Mouse (Mus musculus): Measurements from ENCODE around the gene Zbed5.
"Not testable (repeated sequence)": the region's sequence is repeated elsewhere in the genome, so short reads cannot be mapped to it uniquely, and the experiment has no call there.

Zbed5 gene

DNA sequence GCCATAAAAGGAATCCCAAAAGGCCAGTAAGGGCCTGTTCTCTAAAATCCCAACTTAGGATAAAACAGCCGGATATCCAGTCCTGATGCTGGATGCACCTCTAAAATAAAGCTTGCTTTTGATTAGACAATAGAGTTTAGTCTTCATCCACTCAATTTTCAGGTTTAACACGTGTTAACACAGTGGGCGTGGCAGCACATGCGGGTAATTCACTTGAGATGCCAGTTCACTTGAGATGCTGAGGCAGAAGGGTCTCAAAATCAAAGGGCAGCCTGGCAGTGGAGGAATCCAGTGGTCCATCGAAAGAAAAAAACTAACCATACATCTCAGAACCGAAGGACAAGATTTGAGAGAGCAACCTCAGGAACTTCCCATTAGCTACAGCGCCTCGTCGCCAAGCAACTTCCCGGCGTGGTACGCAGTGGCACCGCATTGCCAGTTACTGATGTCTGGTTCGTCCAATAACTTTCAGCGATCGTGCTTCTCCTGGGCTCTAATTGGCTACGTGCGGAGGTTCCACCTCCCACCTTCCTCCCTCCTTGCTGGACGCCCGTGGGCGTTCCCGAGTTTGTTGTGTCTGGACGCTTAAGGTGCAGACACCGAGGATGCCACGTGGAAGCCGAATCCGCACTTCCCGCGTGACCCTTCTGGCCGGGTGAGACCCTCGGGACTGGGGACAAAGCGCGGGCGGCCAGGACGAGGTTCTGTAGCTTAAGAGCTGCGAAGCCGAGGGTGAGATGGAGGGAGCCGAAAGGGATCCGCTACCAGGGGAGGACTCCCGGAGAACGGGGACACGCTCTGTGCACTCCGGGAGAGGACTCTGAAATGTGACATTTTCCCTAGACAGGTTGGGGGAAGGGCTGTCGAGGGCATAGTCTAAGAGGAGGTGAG lies at the start of gene Zbed5:
Gene Zbed5, plus strand, starts transcription at position 526 of the 891 bp plus-strand sequence.
- peak; percentile 79 for DNase-seq

DNA sequence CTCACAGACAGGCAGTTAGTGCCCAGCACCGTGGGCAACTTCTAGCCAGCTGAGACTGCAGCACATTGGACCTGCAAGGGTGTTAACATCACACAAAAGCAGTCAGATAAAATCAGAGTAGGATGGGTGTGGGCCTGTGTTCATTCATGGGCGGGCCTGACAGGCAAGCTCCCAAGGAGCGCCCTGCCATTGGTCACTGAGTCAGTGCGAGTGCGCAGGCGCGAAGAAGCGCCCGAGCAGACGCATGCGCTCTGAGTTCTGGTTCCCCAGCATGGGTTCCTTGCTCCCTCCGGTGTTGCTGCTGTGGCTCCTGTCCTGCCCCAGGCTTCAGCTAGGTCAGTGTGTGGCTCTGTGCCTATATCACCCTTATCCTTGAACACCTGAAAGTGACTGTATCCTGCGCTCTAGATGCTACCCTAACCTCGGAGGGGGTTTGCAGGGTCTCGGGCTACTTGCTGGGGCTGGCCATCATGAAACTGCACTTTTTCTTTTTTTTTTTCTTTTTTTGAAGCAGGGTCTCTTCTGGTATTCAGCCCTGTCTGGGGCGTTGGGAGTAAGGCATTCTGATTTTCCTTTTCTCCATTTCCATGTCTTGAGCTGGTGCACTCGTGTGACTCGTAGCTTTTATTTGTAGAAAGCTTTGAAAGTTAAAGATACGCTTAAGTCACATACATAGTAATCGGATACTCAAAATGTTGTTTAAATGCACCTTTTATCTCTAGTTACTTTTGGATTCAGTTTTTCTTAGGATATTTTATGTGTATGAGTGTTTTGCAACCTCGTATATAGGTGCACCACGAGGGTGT lies 48.6 kb upstream of the Zbed5 start, which contains the start of gene Sumf2:
Gene Sumf2, plus strand, starts transcription at position 235 of the 806 bp plus-strand sequence.
- peak; percentile 94 for DNase-seq

- DNase-seq = no peak
Measured at GRCm38 (mm10) chr5:129847558-129847820, 48.0 kb upstream of the Zbed5 start.

DNA sequence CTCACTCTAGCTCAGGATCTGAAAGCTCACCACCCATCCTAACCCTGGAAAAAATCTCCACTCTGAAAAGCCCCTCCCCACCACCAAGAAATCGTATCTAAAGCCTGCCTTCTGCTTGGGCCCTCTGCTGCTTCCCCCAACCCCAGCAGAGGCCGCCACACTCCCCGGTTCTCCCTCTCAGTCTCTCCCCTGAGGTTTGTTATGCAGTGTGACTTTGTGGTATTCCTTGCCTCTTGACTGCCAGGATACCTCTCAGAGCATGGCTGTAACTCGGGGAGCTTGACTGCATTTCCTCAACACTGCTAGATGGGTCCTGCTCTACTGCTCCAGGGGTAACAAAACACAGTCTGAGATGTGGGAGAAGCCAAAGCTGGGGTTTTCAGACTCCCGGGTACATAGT lies 40.4 kb upstream of the Zbed5 start:
- DNase-seq = no peak

DNA sequence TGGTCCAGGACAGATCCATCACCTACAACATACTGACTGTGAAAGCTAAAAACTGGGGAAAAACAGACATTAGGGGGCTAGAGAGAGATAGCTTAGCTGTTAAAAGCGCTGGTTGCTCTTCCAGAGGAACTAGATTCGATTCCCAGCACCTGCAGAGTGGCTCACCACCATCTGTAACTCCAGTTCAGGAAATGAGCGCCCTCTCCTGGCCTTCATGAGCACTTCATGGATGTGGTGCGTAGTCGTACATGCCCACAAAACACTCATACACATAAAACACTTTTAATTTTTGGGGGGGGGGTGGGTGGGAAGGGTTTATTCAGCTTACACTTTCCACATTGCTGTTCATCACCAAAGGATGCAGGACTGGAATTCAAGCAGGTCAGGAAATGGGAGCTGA lies 39.1 kb upstream of the Zbed5 start:
- DNase-seq = no peak

DNA sequence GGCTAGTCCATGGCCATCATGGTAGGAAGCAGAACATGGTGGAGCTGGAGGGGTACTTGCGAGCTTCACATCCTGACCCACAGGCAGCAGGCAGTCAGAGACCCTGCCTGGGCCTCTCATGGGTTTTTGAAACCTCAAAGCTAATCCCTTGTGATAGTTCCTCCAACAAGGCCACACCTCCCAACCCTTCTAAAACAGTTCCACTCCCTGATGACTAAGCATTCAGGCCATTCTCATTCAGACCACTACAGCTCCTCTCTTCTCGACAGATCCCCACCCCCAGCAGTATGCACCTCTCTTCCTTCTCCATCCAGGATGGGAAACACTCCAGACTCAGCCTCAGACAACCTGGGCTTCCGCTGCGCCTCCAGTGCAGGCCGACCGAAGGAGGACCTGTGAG lies 33.2 kb upstream of the Zbed5 start:
- DNase-seq = no peak

GRCm38 (mm10) chr5:129864467-129864866 lies 31.1 kb upstream of the Zbed5 start:
- no peak for DNase-seq

- DNase-seq = no peak
Measured at GRCm38 (mm10) chr5:129865841-129866240, 29.7 kb upstream of the Zbed5 start.

DNA sequence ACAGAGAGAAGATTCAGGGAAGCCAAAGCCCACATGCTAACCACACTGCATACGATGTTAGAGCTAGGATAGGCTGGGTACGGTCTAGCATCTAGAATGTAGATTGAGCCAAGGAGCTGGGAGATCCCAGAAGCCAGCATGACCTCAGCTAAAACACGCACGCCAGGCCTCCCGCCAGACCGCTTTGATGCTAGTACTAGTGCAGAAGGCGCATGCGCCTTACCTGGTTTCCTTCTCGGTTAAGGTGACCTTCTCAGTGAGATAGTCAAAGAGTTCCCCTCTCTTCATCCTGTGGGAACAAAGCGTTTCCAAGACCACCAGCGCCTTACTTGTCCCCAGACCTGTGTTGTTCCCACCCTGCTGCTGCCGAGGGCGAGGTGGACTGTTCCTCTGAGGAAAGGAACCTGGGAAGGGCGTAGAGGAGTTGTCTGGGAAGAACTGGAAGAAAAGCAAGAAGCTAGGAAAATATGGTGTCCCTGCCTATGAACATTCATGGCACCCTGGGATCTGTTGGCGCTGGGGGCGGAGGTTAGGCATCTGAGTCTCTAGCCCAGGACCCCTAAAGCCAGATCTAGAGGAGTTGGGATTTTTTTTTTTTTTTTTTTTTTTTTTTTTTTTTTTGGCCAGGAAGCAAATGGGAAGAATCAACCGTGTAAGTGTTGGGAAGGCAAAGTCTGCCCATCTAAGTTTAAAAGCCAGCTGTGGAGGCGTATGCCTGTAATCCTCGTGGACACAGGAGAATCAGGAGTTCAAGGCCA lies 26.1 kb upstream of the Zbed5 start:
- no peak for DNase-seq

GRCm38 (mm10) chr5:129871238-129871637 lies 24.3 kb upstream of the Zbed5 start:
- no peak for DNase-seq

DNA sequence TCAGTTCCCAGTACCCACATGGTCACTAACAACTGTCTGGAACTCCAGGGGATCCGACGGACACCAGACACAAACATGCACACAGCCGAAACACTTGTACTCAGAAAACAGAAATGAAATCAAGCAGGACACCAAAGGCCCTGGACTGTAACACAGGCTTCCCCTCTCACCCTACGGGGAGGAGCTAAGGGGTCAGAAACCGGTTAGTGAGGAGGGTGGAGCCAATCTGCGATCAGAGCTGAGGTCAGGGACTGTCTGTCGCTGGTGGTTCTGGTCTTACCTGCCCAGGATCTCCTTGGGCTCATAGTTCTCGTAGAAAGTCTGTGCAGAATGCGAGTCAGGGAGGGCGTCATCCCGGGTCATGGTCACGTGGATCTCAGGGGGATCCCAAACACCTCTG lies 21.6 kb upstream of the Zbed5 start:
- DNase-seq = no peak

DNA sequence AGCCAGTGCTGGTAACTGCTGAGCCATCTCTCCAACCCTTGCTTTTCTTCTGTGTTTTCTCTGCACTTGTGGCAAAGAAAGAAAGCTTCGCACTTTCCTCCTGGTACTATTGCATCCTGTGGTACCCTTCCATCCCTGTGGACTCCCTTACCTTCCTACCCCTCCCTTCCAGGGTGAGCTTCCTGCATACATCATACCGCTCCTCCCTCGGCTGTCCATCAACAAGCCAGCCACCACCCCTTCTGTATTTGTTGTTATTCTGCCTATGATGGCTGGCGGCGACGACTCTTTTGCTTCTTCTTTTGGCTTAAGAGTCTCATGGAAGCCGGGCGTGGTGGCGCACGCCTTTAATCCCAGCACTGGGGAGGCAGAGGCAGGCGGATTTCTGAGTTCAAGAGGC lies 20.4 kb upstream of the Zbed5 start:
- no peak for DNase-seq

DNA sequence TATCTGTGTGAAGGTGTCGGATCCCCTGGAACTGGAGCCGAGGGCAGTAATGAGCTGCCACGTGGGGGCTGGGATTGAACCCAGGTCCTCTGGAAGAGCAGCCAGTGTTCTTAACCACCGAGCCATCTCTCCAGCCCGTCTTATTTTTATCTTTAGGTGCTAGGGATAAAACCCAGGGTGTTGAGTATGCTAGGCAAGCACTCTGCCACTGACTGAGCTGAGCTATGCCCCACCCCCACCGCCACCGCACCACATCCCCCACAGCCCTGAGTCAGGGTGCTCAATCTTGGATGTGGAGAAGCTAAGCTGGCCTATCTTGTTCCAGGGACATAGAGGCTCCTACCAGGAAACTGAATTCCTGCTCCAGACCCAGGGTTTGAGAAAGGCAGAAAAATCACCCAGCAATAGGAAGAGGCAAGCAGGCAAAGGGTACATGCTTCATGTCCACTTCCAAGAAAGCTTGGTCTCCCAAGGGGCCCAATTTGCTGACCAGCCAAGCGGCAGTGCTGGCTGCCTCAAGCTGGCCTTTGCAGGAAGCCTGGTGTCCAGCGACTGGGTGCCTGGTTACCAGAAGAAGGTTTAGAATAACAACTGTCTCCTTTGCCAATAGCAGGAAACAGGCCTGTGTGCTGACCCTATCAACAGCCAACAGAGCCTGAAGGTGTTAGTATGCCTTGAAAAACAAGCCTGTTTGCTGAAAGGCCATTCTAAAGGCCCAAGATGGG lies 17.6 kb upstream of the Zbed5 start:
- no peak for DNase-seq

- no peak for DNase-seq
Measured at GRCm38 (mm10) chr5:129878946-129879345, 16.6 kb upstream of the Zbed5 start.

- DNase-seq = no peak
Measured at GRCm38 (mm10) chr5:129879888-129880287, 15.6 kb upstream of the Zbed5 start.

DNA sequence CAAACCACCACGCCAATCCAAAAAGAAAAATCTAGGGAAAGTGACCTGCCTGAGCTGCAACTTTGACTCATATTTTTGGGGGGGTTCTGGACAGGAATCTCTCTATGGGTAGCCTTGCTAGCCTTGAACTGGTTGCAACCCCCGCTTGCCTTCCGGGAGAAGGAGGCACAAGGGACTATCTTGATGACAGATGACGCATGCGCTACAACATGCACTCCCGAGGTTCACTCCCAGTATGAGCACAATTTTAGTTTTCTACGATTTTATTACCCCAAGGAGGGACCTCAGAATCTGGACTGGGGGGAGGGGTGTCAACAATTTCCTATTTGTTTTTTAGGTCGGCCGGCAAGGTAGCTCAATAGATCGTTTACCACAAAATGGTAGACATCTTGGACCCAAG lies 9.3 kb upstream of the Zbed5 start:
- DNase-seq = no peak

- peak; percentile 92 for DNase-seq
Measured at GRCm38 (mm10) chr5:129886911-129887636, 8.4 kb upstream of the Zbed5 start, which contains the start of gene Chchd2. Chchd2 (minus strand) TSS chr5:129887470.

- DNase-seq = not testable (repeated sequence)
Measured at GRCm38 (mm10) chr5:129890390-129890789, 5.1 kb upstream of the Zbed5 start.

DNA sequence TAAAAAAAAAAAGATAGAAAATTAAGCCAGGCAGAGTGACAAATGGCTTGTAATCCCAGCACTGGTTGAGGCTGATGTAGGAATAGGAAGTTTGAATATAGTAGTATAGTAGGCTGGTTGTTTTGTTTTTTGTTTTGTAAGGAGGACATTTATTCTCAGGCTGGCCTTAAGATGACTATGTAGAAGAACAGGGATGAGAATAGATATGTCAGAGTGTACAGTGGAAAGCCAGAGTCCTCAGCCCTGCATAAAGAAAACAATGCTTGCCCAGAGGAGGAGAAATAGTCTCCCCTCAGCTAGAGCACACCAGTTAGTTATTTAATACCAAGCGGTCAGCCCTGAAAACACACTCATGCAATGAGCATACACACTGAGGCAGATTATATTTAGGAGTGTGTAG lies 2.9 kb downstream of the Zbed5 start, which contains the start of gene Phkg1:
Gene Phkg1, minus strand, starts transcription at position 101 of the 400 bp plus-strand sequence.
- DNase-seq = no peak

DNA sequence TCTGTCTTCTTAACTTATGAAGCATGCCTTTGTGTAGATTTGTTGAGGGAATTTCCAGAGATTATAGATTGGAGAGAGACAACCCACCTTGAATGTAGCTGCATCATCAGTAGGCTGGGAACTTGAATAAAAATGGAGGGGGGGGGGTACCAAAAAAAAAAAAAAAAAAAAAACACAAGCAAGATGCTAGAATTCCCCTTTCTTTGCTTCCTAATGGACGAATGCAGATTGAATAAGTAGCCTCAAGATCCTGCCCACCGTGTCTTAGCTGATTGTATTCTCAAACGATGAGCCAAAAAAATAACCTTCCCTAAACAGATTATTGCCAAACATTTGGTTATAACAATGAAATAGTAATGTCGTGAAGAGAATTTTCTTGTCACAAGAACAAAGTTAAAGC lies 12.3 kb downstream of the Zbed5 start:
- DNase-seq = no peak

DNA sequence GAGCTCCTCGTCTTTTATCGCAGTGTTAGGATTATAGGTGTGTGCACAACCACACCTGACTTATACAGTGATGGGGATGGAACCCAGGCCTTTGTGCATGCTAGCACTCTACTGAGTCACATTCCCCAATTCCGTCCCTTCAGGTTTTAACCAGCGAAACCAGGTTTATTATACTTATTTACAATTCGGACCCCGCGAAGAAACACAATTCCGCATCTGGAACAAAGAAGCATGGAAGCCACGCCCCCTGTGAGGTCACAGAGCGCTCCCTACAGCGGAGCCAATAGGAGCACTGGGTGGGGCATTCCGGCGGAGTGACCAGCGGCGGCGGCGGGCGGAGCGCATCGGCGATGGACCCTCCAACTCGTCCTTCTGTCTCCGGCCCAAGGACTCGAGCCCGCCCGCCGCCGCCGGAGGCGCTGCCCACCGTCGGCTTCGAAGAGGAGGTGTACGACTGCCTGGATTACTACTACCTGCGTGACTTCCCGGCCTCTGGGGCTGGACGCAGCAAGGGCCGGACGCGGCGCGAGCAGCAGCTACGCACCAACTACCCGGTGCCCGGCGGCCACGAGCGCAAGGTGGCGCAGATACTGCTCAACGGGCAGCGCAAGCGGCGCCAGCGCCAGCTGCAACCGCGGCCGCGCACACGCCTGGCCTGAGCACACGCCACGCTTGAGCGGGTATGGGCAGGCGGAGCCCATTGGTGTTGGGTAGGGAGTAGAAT lies 12.9 kb downstream of the Zbed5 start, which contains the start of gene Nupr1l:
Gene Nupr1l, plus strand, starts transcription at position 299 of the 724 bp plus-strand sequence.
- peak; percentile 81 for DNase-seq

All from cerebellum, adult 11 months (tissue).